Mouse (Mus musculus): ENCODE data around the gene Tbl1xr1. TPM values are rescaled to one million over a fixed set of nuclear protein-coding genes. Genes with fewer than 3 reads are reported as not detected.

Tbl1xr1 gene
- 12.0 and 12.2 TPM in 2 replicates for polyA plus RNA-seq (2016; fragmentation: Nextera tagmentation; extraction: Ambion mirVana)

DNA sequence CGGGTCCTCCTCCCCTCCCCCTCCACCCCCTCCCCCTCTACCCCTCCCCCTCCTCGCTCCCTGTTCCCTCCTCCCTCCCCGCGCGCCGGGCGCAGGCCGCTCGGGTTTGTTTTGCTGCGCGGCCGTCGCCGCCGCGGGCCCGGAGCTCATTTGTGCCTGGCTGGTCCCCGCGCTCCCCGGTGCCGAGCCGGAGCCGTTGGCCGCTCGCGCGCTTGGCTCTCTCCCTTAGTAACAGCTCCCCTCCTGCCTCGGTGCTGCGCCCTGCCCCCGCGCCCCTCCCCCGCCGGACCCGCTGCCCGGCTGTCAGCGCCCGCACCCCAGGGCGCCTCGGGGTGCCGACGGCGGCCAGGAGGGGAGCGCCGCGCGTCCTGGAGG is at the start of gene Tbl1xr1:
TSS of gene Tbl1xr1 (plus strand) at position 92 of the 375 bp plus-strand sequence.
- ATAC-seq, result peak; percentile 72
- under 1% methylated on average over 37 of the region's 46 CpGs for WGBS (ENCODE audit: insufficient replicate concordance)
- peaks cover 53% of the 10 kb centered on the region for H3K4me1 ChIP-seq

DNA sequence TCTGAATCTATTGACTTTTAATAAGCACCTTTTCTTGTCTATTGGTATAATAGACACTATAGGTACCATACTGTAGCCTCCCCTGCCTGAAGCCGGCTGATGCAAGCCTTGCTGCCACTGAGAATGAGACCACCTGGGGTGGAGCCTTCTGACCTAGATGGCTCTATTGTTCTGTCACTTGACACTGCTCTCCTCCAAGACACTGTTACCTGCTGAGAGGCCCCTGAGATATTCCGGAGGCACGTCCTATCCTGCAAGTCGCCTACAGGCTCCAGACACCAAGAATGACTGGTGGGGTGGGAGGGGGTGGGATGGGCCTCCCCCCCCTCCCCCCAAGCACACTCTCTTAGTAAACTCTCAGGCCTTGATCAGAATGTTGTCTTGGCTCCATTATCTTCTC is 38.4 kb upstream of the Tbl1xr1 start:
- H3K27ac ChIP-seq, result no peak overlapping the region
- ATAC-seq, result no peak
- H3K4me3 ChIP-seq, result no peak overlapping the region
- no peaks in the 10 kb centered on the region for H3K9me3 ChIP-seq (replicated peaks)
- H3K27me3 ChIP-seq (replicated peaks), result no peaks in the 10 kb centered on the region
- no peaks in the 10 kb centered on the region for H3K4me1 ChIP-seq
- whole genome bisulfite sequencing (ENCODE audit: insufficient replicate concordance), result 76% methylated on average over 4 of the region's 4 CpGs
- no peak overlapping the region for H3K4me2 ChIP-seq
- no peak overlapping the region for H3K9ac ChIP-seq
- no peaks in the 10 kb centered on the region for H3K36me3 ChIP-seq

More for the DNA sequence above, at the start of gene Tbl1xr1:
- H3K27ac ChIP-seq, result peak within 1 kb of the TSS; percentile 93
- peak within 1 kb of the TSS; percentile 94 for H3K9ac ChIP-seq
- H3K27me3 ChIP-seq (replicated peaks), result no peaks in the 10 kb centered on the region; the same call in 1 of the 2 replicates
- peak within 1 kb of the TSS; percentile 98 for H3K4me2 ChIP-seq
- peaks cover 9% of the 10 kb centered on the region; the same call in 1 of the 2 replicates for H3K36me3 ChIP-seq
- H3K4me3 ChIP-seq, result peak within 1 kb of the TSS; percentile 97
- H3K9me3 ChIP-seq (replicated peaks), result no peaks in the 10 kb centered on the region

DNA sequence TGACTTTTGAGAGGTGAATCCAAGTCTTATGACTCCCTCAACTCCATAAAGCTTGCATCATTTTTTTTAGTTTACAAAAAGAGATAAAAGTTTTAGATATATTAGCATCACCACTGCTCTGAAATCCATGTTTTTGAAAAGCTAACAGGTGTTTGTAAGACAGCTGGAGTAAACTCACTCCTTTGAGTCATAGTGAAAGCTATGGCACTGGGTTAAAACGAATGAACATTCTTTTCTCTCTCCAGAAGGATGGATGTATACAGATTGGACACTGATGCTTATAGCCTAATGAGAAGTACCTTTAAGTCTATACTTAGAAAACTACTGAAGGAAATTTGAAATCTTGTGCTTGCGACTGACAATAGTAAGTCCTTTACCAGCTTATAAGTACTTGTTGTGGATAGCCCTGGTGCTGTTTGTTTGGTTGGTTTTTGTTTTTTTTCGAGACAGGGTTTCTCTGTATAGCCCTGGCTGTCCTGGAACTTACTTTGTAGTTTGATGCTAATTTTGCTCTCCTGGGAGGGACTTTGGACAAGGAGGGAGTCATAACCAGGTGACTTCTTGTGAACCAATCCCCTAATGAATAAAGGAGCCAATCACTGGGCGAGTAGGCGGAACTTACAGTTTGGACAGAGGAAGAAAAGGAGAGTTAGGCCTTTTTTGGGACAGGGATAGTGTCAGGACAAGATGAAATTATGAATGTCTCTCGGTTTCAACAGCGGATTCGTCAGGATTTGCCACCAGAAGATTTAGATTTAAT is 37.2 kb upstream of the Tbl1xr1 start:
- Histone ChIP-seq H3K27ac (no peak overlapping the region), H3K36me3 (no peaks in the 10 kb centered on the region), H3K9ac (no peak overlapping the region), H3K4me3 (no peak overlapping the region), H3K4me2 (no peak overlapping the region), H3K9me3 (replicated peaks) (no peaks in the 10 kb centered on the region), H3K4me1 (no peaks in the 10 kb centered on the region), H3K27me3 (replicated peaks) (no peaks in the 10 kb centered on the region)
- WGBS (ENCODE audit: insufficient replicate concordance), result 77% methylated on average over 8 of the region's 8 CpGs
- ATAC-seq, result no peak

GRCm38 (mm10) chr3:22040627-22041026 is 35.8 kb upstream of the Tbl1xr1 start:
- H3K9ac ChIP-seq, result no peak overlapping the region

DNA sequence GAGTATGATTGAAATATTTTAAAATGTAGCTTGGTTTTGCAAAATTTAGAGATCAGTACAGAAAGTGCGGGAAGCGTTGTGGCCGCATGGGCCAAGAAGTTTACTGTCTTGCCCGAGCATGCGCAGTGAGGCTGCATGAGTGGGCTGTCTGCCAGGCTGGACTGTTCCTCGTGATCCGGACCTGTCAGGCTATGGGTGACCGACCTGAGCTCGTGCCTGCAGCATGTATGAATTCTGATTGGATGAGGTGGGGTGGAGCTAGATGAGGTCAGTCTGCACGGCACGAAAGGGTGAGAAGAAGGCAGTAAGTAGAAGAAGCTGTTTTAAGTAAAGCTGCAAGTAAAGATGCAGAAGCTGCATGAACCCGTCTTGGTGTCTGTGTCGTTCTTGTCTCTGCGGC is 29.2 kb upstream of the Tbl1xr1 start:
- WGBS (ENCODE audit: insufficient replicate concordance), result 80% methylated on average over 14 of the region's 14 CpGs

More at GRCm38 (mm10) chr3:22040627-22041026, 35.8 kb upstream of the Tbl1xr1 start:
- H3K36me3 ChIP-seq, result no peaks in the 10 kb centered on the region
- H3K4me2 ChIP-seq, result no peak overlapping the region
- no peaks in the 10 kb centered on the region for H3K27me3 ChIP-seq (replicated peaks)
- WGBS (ENCODE audit: insufficient replicate concordance), result 78% methylated on average over 6 of the region's 6 CpGs
- no peak for ATAC-seq
- no peak overlapping the region for H3K27ac ChIP-seq
- H3K4me3 ChIP-seq, result no peak overlapping the region
- H3K4me1 ChIP-seq, result no peaks in the 10 kb centered on the region
- no peaks in the 10 kb centered on the region for H3K9me3 ChIP-seq (replicated peaks)

DNA sequence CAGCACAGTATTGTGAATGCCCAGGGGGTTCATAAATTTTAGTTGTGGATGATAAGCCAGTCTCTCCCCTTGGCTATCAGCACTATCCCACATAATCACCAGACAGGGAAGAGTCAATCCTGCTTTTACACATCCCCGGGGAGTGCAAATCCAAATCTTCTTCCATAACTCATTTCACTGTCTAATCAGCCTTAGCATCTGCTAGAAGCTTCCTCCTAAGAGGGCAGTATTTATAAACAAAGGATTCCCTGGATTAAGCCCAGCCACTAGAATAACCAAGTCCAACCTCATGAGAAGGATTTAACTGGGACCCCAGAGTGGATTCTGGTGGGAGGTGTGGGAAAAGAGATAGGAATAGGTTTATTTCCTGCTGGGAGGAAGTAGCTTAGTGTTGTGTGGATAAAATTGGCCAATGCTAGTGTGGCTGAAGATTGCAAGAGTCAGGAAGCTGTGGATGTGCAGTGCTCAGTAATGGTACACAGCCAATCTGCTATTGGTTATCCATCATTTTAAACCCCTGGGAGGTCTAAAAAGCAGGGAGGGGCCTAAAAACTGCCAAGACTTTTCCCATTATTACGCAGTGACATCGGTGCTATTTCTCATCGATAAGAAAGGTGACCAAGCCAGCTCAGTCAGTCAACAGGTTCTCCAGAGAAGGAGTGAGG is 19.7 kb upstream of the Tbl1xr1 start:
- Histone ChIP-seq H3K4me1 (no peaks in the 10 kb centered on the region), H3K9me3 (replicated peaks) (no peaks in the 10 kb centered on the region), H3K4me2 (no peak overlapping the region), H3K27me3 (replicated peaks) (no peaks in the 10 kb centered on the region), H3K4me3 (no peak overlapping the region), H3K27ac (no peak overlapping the region), H3K9ac (no peak overlapping the region), H3K36me3 (no peaks in the 10 kb centered on the region)
- no peak for ATAC-seq
- whole genome bisulfite sequencing (ENCODE audit: insufficient replicate concordance), result 67% methylated on average over 4 of the region's 4 CpGs

More for the DNA sequence above, 29.2 kb upstream of the Tbl1xr1 start:
- no peaks in the 10 kb centered on the region for H3K9me3 ChIP-seq (replicated peaks)
- no peak for ATAC-seq
- no peaks in the 10 kb centered on the region for H3K27me3 ChIP-seq (replicated peaks)
- no peaks in the 10 kb centered on the region for H3K36me3 ChIP-seq
- H3K9ac ChIP-seq, result no peak overlapping the region
- H3K4me2 ChIP-seq, result no peak overlapping the region
- no peak overlapping the region for H3K27ac ChIP-seq
- no peak overlapping the region for H3K4me3 ChIP-seq
- no peaks in the 10 kb centered on the region for H3K4me1 ChIP-seq

GRCm38 (mm10) chr3:22058206-22058804 is 18.1 kb upstream of the Tbl1xr1 start:
- no peak overlapping the region for H3K4me3 ChIP-seq
- no peaks in the 10 kb centered on the region for H3K9me3 ChIP-seq (replicated peaks)
- no peak overlapping the region for H3K27ac ChIP-seq
- H3K36me3 ChIP-seq, result no peaks in the 10 kb centered on the region
- no peaks in the 10 kb centered on the region for H3K27me3 ChIP-seq (replicated peaks)
- no peak for ATAC-seq
- no peak overlapping the region for H3K9ac ChIP-seq
- H3K4me2 ChIP-seq, result no peak overlapping the region
- 57% methylated on average over 7 of the region's 7 CpGs for WGBS (ENCODE audit: insufficient replicate concordance)
- H3K4me1 ChIP-seq, result no peaks in the 10 kb centered on the region

DNA sequence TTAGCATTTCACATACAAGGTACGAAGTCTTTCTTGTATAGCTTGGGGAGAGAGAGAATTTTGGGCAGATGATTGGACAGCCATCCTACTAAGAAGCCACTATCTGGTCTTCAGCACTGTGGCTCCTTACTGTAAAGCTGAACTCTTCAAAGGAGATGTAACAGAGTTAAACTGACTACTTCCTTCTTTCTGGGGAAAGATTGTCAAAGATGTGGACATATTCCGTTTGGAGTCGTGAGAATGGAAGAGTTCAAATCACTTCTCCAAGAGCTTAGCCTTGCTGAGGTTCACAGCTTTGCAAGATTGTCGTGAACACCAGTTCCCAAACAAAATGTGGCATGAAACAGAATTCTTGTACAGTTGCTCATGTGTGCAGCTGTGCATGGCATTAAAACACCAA is 15.3 kb upstream of the Tbl1xr1 start:
- Histone ChIP-seq H3K4me3 (no peak overlapping the region), H3K27me3 (replicated peaks) (no peaks in the 10 kb centered on the region), H3K4me1 (no peaks in the 10 kb centered on the region), H3K9me3 (replicated peaks) (no peaks in the 10 kb centered on the region), H3K27ac (no peak overlapping the region), H3K36me3 (no peaks in the 10 kb centered on the region), H3K4me2 (no peak overlapping the region), H3K9ac (no peak overlapping the region)
- ATAC-seq, result no peak
- 59% methylated on average over 4 of the region's 4 CpGs for WGBS (ENCODE audit: insufficient replicate concordance)

- WGBS (ENCODE audit: insufficient replicate concordance), result 75% methylated on average over 5 of the region's 5 CpGs
- H3K4me3 ChIP-seq, result no peak overlapping the region
- H3K9me3 ChIP-seq (replicated peaks), result no peaks in the 10 kb centered on the region
- no peaks in the 10 kb centered on the region for H3K36me3 ChIP-seq
- H3K27me3 ChIP-seq (replicated peaks), result no peaks in the 10 kb centered on the region; the same call in 1 of the 2 replicates
- peaks cover 4% of the 10 kb centered on the region; the same call in 1 of the 2 replicates for H3K4me1 ChIP-seq
- no peak for ATAC-seq
- no peak overlapping the region for H3K9ac ChIP-seq
- no peak overlapping the region for H3K27ac ChIP-seq
- no peak overlapping the region for H3K4me2 ChIP-seq
Measured at GRCm38 (mm10) chr3:22068621-22069020, 7.8 kb upstream of the Tbl1xr1 start.

- ATAC-seq, result no peak
- H3K4me2 ChIP-seq, result no peak overlapping the region
- WGBS (ENCODE audit: insufficient replicate concordance), result 88% methylated on average over 1 of the region's 1 CpGs
Measured at GRCm38 (mm10) chr3:22073916-22074315, 2.5 kb upstream of the Tbl1xr1 start.

GRCm38 (mm10) chr3:22074591-22075294 is 1.7 kb upstream of the Tbl1xr1 start:
- ATAC-seq, result peak; percentile 62
- no peaks in the 10 kb centered on the region for H3K9me3 ChIP-seq (replicated peaks)
- WGBS (ENCODE audit: insufficient replicate concordance), result 24% methylated on average over 11 of the region's 11 CpGs

More at GRCm38 (mm10) chr3:22073916-22074315, 2.5 kb upstream of the Tbl1xr1 start:
- peaks cover 35% of the 10 kb centered on the region for H3K4me1 ChIP-seq
- H3K36me3 ChIP-seq, result 0 out of 2 replicates have a peak, but pooled peaks cover under 1% of the 10 kb centered on the region
- H3K4me3 ChIP-seq, result no peak overlapping the region
- no peaks in the 10 kb centered on the region for H3K9me3 ChIP-seq (replicated peaks)
- H3K9ac ChIP-seq, result no peak overlapping the region
- no peaks in the 10 kb centered on the region; the same call in 1 of the 2 replicates for H3K27me3 ChIP-seq (replicated peaks)
- no peak overlapping the region for H3K27ac ChIP-seq

More at GRCm38 (mm10) chr3:22074591-22075294, 1.7 kb upstream of the Tbl1xr1 start:
- Histone ChIP-seq H3K27ac (no peak overlapping the region; the same call in 1 of the 2 replicates), H3K4me1 (peaks cover 43% of the 10 kb centered on the region), H3K36me3 (peaks cover 7% of the 10 kb centered on the region; the same call in 1 of the 2 replicates), H3K4me2 (peak overlapping the region; percentile 98), H3K9ac (0 out of 2 replicates have a peak overlapping the region, but pooled peaks have one; percentile 94), H3K27me3 (replicated peaks) (no peaks in the 10 kb centered on the region; the same call in 1 of the 2 replicates), H3K4me3 (peak overlapping the region; percentile 97)

All from liver, embryonic 12.5 days (tissue).